11 mouse cellular contexts compared by ENCODE assay signal in genomic region chr17:15088166-15088565, GRCm38 (mm10). TPM values are rescaled to one million over a fixed set of nuclear protein-coding genes. Genes with fewer than 3 reads are reported as not detected.
DNase-seq lines count a peak whose midpoint lies in the region; ATAC-seq and TF ChIP-seq lines count a peak whose summit lies in the region.
"Had no signal": no experiment of that assay in that cellular context is flagged by ENCODE, and none has a peak within 500 bp of the region (broad histone marks: within the 10 kb centered on the region; RNA-seq: fewer than 3 reads in every experiment).

No protein-coding gene starts in this region.

- H3K4me2 ChIP-seq in liver, embryonic 13.5 days = no peak overlapping the region
- no peak overlapping the region for H3K4me2 ChIP-seq in liver, embryonic 12.5 days
- H3K4me2 ChIP-seq in forebrain, embryonic 12.5 days = no peak overlapping the region
- no peak overlapping the region for H3K4me2 ChIP-seq in intestine, postnatal 0 days (replicated peaks; ENCODE audit: low read depth)
- no peak overlapping the region for H3K4me2 ChIP-seq in stomach, postnatal 0 days (replicated peaks; ENCODE audit: low read depth)

- no peak for ATAC-seq in liver, embryonic 13.5 days (ENCODE audit: low read depth)
- no peak for ATAC-seq in liver, embryonic 12.5 days
- ATAC-seq in forebrain, embryonic 12.5 days (ENCODE audit: low FRiP score) = peak; percentile 52; the same call in 1 of the 2 replicates
- peak; percentile 82 for ATAC-seq in intestine, postnatal 0 days
- peak; percentile 55; the same call in 1 of the 2 replicates for ATAC-seq in stomach, postnatal 0 days (ENCODE audit: low FRiP score, low TSS enrichment)
- no peak for ATAC-seq in monocyte, adult 5-6 weeks (replicated peaks; ENCODE audit: insufficient number of reproducible peaks, low FRiP score, low TSS enrichment, poor library complexity, severe bottlenecking)

- no peak overlapping the region for H3K9ac ChIP-seq in liver, embryonic 13.5 days
- H3K9ac ChIP-seq in liver, embryonic 12.5 days = no peak overlapping the region
- H3K9ac ChIP-seq in forebrain, embryonic 12.5 days = no peak overlapping the region
- no peak overlapping the region for H3K9ac ChIP-seq in intestine, postnatal 0 days (ENCODE audit: low read depth, low read length)
- H3K9ac ChIP-seq in stomach, postnatal 0 days (ENCODE audit: low read length) = no peak overlapping the region
- H3K9ac ChIP-seq: liver, embryonic 14.5 days had no signal

- DNase-seq in liver, embryonic 13.5 days = peak; percentile 35
- peak; percentile 35 for DNase-seq in stomach, postnatal 0 days (ENCODE audit: low spot score)
- DNase-seq in frontal cortex, postnatal 25 days (ENCODE audit: low spot score in 2 of 2) = no peak
- DNase-seq: adrenal gland, postnatal 10 days; right cerebral cortex, postnatal 14 days had no signal

- WGBS in liver, embryonic 13.5 days (ENCODE audit: insufficient replicate concordance) = 48% methylated on average over 2 of the region's 2 CpGs
- 37% methylated on average over 2 of the region's 2 CpGs for WGBS in liver, embryonic 12.5 days (ENCODE audit: insufficient replicate concordance)
- 29% methylated on average over 2 of the region's 2 CpGs for WGBS in forebrain, embryonic 12.5 days
- 18% methylated on average over 2 of the region's 2 CpGs for WGBS in intestine, postnatal 0 days
- whole genome bisulfite sequencing in stomach, postnatal 0 days = 21% methylated on average over 2 of the region's 2 CpGs

- peaks cover 44% of the 10 kb centered on the region for H3K4me1 ChIP-seq in liver, embryonic 13.5 days (replicated peaks)
- peaks cover 47% of the 10 kb centered on the region for H3K4me1 ChIP-seq in liver, embryonic 12.5 days
- H3K4me1 ChIP-seq in forebrain, embryonic 12.5 days = peaks cover 22% of the 10 kb centered on the region
- H3K4me1 ChIP-seq in intestine, postnatal 0 days (replicated peaks; ENCODE audit: control insufficient read depth, insufficient read depth, low read length) = no peaks in the 10 kb centered on the region; the same call in 1 of the 2 replicates
- H3K4me1 ChIP-seq in stomach, postnatal 0 days (replicated peaks; ENCODE audit: control insufficient read depth, insufficient read depth) = no peaks in the 10 kb centered on the region

- no peaks in the 10 kb centered on the region for H3K36me3 ChIP-seq in liver, embryonic 13.5 days
- H3K36me3 ChIP-seq in liver, embryonic 12.5 days = no peaks in the 10 kb centered on the region
- H3K36me3 ChIP-seq in forebrain, embryonic 12.5 days (replicated peaks) = no peaks in the 10 kb centered on the region
- no peaks in the 10 kb centered on the region for H3K36me3 ChIP-seq in intestine, postnatal 0 days (ENCODE audit: control insufficient read depth, insufficient read depth)
- H3K36me3 ChIP-seq in stomach, postnatal 0 days (ENCODE audit: control insufficient read depth, insufficient read depth, low read length) = no peaks in the 10 kb centered on the region

- H3K9me3 ChIP-seq in liver, embryonic 13.5 days (replicated peaks) = no peaks in the 10 kb centered on the region
- no peaks in the 10 kb centered on the region for H3K9me3 ChIP-seq in liver, embryonic 12.5 days (replicated peaks)
- H3K9me3 ChIP-seq in forebrain, embryonic 12.5 days = no peaks in the 10 kb centered on the region
- H3K9me3 ChIP-seq in intestine, postnatal 0 days (ENCODE audit: control insufficient read depth) = no peaks in the 10 kb centered on the region
- no peaks in the 10 kb centered on the region for H3K9me3 ChIP-seq in stomach, postnatal 0 days (ENCODE audit: control insufficient read depth, low read length)

- TF ChIP-seq CTCF in intestine, postnatal 0 days (IDR thresholded peaks at IDR 0.05; ENCODE audit: low read depth) = no peak
- TF ChIP-seq CTCF in stomach, postnatal 0 days (IDR thresholded peaks at IDR 0.05; ENCODE audit: low read depth) = no peak

- no peak overlapping the region for H3K27ac ChIP-seq in liver, embryonic 13.5 days
- H3K27ac ChIP-seq in liver, embryonic 12.5 days = no peak overlapping the region
- H3K27ac ChIP-seq in forebrain, embryonic 12.5 days = peak overlapping the region; percentile 68
- no peak overlapping the region for H3K27ac ChIP-seq in intestine, postnatal 0 days (ENCODE audit: low read depth, low read length)
- no peak overlapping the region for H3K27ac ChIP-seq in stomach, postnatal 0 days (replicated peaks)
- H3K27ac ChIP-seq: liver, embryonic 14.5 days had no signal

- H3K27me3 ChIP-seq in liver, embryonic 13.5 days = 0 out of 2 replicates have a peak, but pooled peaks cover 3% of the 10 kb centered on the region
- peaks cover 19% of the 10 kb centered on the region; the same call in 1 of the 2 replicates for H3K27me3 ChIP-seq in liver, embryonic 12.5 days (replicated peaks)
- H3K27me3 ChIP-seq in forebrain, embryonic 12.5 days = no peaks in the 10 kb centered on the region
- no peaks in the 10 kb centered on the region for H3K27me3 ChIP-seq in intestine, postnatal 0 days (replicated peaks; ENCODE audit: control insufficient read depth, insufficient read depth, low read length)
- H3K27me3 ChIP-seq in stomach, postnatal 0 days (ENCODE audit: control insufficient read depth, insufficient read depth, low read length) = no peaks in the 10 kb centered on the region

- no peak for TF ChIP-seq EP300 in stomach, postnatal 0 days (optimal IDR thresholded peaks at IDR 0.05)

- H3K4me3 ChIP-seq in liver, embryonic 13.5 days (replicated peaks) = no peak overlapping the region
- H3K4me3 ChIP-seq in liver, embryonic 12.5 days = no peak overlapping the region
- H3K4me3 ChIP-seq in forebrain, embryonic 12.5 days (replicated peaks) = no peak overlapping the region
- H3K4me3 ChIP-seq in intestine, postnatal 0 days (ENCODE audit: low read depth, low read length) = no peak overlapping the region
- no peak overlapping the region for H3K4me3 ChIP-seq in stomach, postnatal 0 days (ENCODE audit: low read depth, low read length)

RNA-seq across cellular contexts. Expression of gene Gm3448, which starts 46.8 kb away (rescaled TPM):
- 3.9 and 4.9 TPM in 2 replicates for polyA plus RNA-seq in liver, embryonic 13.5 days (2015; fragmentation: Nextera tagmentation; extraction: Ambion mirVana)
- polyA plus RNA-seq in liver, embryonic 12.5 days (2016; fragmentation: Nextera tagmentation; extraction: Ambion mirVana) = 4.1 and 5.0 TPM in 2 replicates
- polyA plus RNA-seq in forebrain, embryonic 12.5 days (2016; fragmentation: Nextera tagmentation; extraction: Ambion mirVana) = 6.7 and 6.8 TPM in 2 replicates
- polyA plus RNA-seq in intestine, postnatal 0 days (2015; fragmentation: Nextera tagmentation; extraction: Ambion mirVana) = 2.7 and 4.4 TPM in 2 replicates
- polyA plus RNA-seq in stomach, postnatal 0 days (2015; fragmentation: Nextera tagmentation; extraction: Ambion mirVana) = 2.9 and 3.9 TPM in 2 replicates
- 11.6 to 15.3 TPM (median 14.7 TPM) in 3 replicates for total RNA-seq in monocyte, adult 5-6 weeks (2017)

RNA-seq across cellular contexts. Expression of gene Tcte3, which starts 46.9 kb away (rescaled TPM):
- polyA plus RNA-seq in liver, embryonic 13.5 days (2015; fragmentation: Nextera tagmentation; extraction: Ambion mirVana) = 2.1 and 3.1 TPM in 2 replicates
- polyA plus RNA-seq in liver, embryonic 12.5 days (2016; fragmentation: Nextera tagmentation; extraction: Ambion mirVana) = 3.1 and 3.5 TPM in 2 replicates
- polyA plus RNA-seq in forebrain, embryonic 12.5 days (2016; fragmentation: Nextera tagmentation; extraction: Ambion mirVana) = 0.74 TPM in 1 of 2 replicates, not detected in the other
- 3.2 and 3.4 TPM in 2 replicates for polyA plus RNA-seq in intestine, postnatal 0 days (2015; fragmentation: Nextera tagmentation; extraction: Ambion mirVana)
- 0.79 and 1.3 TPM in 2 replicates for polyA plus RNA-seq in stomach, postnatal 0 days (2015; fragmentation: Nextera tagmentation; extraction: Ambion mirVana)
- total RNA-seq in monocyte, adult 5-6 weeks (2017) = 0.75 to 1.7 TPM in 2 of 3 replicates, not detected in the other
- total RNA-seq: hematopoietic stem cell, adult 5-6 weeks had no signal

RNA-seq across cellular contexts. Expression of gene Ermard, which starts 47.2 kb away (rescaled TPM):
- polyA plus RNA-seq in liver, embryonic 13.5 days (2015; fragmentation: Nextera tagmentation; extraction: Ambion mirVana) = 28.6 and 31.5 TPM in 2 replicates
- 48.1 and 48.2 TPM in 2 replicates for polyA plus RNA-seq in liver, embryonic 12.5 days (2016; fragmentation: Nextera tagmentation; extraction: Ambion mirVana)
- polyA plus RNA-seq in forebrain, embryonic 12.5 days (2016; fragmentation: Nextera tagmentation; extraction: Ambion mirVana) = 91.1 and 106 TPM in 2 replicates
- 27.4 and 30.9 TPM in 2 replicates for polyA plus RNA-seq in intestine, postnatal 0 days (2015; fragmentation: Nextera tagmentation; extraction: Ambion mirVana)
- 33.3 and 36.2 TPM in 2 replicates for polyA plus RNA-seq in stomach, postnatal 0 days (2015; fragmentation: Nextera tagmentation; extraction: Ambion mirVana)
- total RNA-seq in monocyte, adult 5-6 weeks (2017) = 95.1 to 106 TPM (median 98.2 TPM) in 3 replicates

Comparison
In these comparisons a context has a peak if more than half of its experiments do, and no peak if none do; other contexts are left out.
1. ATAC-seq: peak in forebrain, embryonic 12.5 days (single experiment), intestine, postnatal 0 days (single experiment) and stomach, postnatal 0 days (single experiment); none in liver, embryonic 13.5 days (single experiment), liver, embryonic 12.5 days (single experiment) and monocyte, adult 5-6 weeks (single experiment).
2. DNase-seq: peak in liver, embryonic 13.5 days (single experiment) and stomach, postnatal 0 days (single experiment); none in frontal cortex, postnatal 25 days (0 of 2).